Mouse (Mus musculus) megakaryocyte, adult 5-6 weeks (primary cell): ENCODE measurements around the gene Drg1. TPM values are rescaled to one million over a fixed set of nuclear protein-coding genes. Genes with fewer than 3 reads are reported as not detected.
A peak's percentile ranks its signal among the peaks of the same experiment; 100 is the strongest.
"Not testable (repeated sequence)": the region's sequence is repeated elsewhere in the genome, so short reads cannot be mapped to it uniquely, and the experiment has no call there.

Experiments used
- ATAC-seq: 2 replicates; pipeline ENCODE4 v1.8.0; 2016; ENCODE audit warnings: mild to moderate bottlenecking, inconsistent platforms; ENCODE audit not compliant: poor library complexity, severe bottlenecking
- total RNA-seq, 2 experiments: library from RNA; stranded (forward) in 1 of 2; stranded (reverse) in 1 of 2; fragments of 153-499, 151-499 nt in 1 of 2; fragments of 221-1000, 200-1000 nt in 1 of 2; gene quantifications; 2 replicates each; pipeline versions ENCODE4 v1.2.3 to v1.2.4; 2015 to 2017

The Drg1 gene
- total RNA-seq, 2 experiments from 2014 or later, result 124 to 137 TPM

DNA sequence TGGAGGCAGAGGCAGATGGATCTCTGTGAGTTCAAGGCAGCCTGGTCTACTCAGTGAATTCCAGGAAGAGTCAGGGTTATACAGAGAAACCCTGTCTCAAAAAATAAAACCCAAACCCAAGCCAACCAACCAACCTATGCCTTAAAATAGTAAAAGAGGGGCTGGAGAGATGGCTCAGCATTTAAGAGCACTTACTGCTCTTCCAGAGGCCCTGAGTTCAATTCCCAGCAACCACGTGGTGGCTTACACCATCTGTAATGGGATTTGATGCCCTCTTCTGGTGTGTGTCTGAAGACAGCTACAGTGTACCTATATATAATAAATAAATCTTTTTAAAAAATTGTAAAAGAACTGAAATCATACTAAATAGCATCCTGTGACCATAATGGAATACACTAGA is 94.3 kb downstream of the Drg1 start:
- not testable (repeated sequence) for ATAC-seq

- ATAC-seq, result not testable (repeated sequence)
These were observed 97.2 kb downstream of the Drg1 start for GRCm38 (mm10) chr11:3169042-3169441.

DNA sequence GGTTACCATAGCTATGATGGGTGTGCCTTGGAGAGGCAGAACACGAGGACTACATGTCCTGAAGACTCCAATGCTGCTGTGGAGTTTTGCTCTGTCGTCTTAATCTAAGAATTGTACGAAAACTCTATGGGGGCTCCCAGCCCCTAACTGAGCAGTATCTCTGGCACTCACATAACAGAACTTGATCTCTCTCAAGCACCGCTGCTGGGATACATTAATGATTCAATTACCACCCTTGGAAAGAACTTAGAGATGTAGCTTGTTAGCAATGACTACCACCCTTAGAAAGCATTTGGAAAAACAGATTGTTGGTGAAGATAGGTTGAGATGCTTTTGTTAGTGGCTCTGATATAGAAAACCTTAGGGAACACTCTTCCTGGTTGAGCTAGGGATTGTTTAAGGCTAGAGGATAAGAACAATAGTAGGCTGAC is 98.6 kb downstream of the Drg1 start:
- 0 out of 2 replicates have a peak, but pooled peaks have one; percentile 3 for ATAC-seq

GRCm38 (mm10) chr11:3167129-3167528 is 99.1 kb downstream of the Drg1 start:
- ATAC-seq, result 0 out of 2 replicates have a peak, but pooled peaks have one; percentile 8

- not testable (repeated sequence) for ATAC-seq
These were observed 99.9 kb downstream of the Drg1 start for GRCm38 (mm10) chr11:3166321-3166720.

- ATAC-seq, result peak; percentile 14
These were observed 100.9 kb downstream of the Drg1 start for GRCm38 (mm10) chr11:3165210-3165782.

- ATAC-seq, result not testable (repeated sequence)
These were observed 102.6 kb downstream of the Drg1 start for GRCm38 (mm10) chr11:3163661-3164060.

- ATAC-seq, result not testable (repeated sequence)
These were observed 103.1 kb downstream of the Drg1 start for GRCm38 (mm10) chr11:3163122-3163521.

DNA sequence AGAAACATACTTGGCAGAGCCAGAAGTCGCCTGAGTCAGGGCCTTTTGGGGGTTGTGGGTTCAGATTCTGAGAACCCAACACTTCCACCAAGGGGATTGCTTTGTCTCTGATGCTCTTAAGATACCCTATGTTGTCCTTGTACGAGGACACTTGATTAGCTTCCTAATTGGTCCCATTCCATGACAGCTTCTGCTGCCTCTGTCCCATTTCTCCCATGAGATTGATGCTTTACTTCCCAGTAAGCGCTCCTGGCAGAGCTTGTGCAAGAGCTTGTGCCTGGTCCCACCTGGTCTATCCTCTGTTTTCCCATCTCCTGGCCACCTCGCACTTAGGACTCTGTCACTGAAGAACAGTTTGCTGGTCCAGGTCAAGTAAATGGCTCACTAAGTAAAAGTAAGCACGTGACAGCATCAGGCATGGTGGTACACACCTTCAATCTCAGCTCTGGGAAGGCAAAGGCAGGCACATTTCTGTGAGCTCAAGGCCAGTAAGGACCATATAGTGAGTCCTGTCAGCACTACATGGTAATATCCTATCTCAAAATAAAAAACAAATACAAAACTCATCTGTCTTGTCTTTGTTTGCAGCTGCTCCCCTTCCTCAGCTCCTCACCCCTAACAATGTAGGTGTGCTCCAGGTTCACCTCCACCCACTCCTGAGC is 103.8 kb downstream of the Drg1 start:
- peak; percentile 2; the same call in 1 of the 2 replicates for ATAC-seq

DNA sequence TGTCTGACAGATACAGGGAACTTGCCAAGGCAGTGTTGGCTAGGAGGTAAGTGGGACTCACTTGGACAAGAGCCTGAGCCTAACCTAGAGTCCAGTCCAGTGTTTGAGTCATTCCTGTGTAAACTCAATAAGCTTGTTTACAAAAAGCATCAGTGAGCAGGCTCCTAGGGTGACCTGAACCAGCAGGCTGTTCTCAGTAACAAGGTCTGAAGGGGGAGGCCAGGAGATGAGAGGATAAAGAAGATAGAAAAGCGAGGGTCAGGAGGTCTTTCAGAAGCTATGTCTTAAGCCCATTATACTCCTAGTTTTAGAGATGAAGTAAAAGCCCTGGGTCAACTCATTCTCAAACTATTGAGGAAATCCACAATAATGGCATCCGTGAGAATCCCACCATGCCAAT is 104.8 kb downstream of the Drg1 start:
- ATAC-seq, result not testable (repeated sequence)

GRCm38 (mm10) chr11:3158800-3159199 is 107.4 kb downstream of the Drg1 start:
- ATAC-seq, result not testable (repeated sequence)

DNA sequence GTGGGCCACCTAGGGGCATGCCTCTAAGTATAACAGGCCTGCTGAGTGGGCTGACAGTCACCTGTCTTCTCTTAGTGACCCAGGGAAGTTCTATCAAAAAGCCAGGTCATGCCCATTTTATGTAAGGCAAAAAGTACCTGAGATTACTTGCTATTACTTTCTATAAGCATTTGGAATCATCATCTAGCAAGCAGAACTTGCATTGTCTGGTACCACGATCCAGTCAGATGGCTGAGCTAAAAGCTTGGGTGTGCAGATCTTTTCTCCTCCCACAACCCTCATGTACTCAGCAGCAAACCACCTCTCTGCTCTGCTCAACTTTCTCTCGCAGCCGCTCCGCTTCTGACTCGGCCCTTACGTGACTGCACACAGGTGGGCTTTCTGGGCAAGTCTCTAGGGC is 108.2 kb downstream of the Drg1 start:
- not testable (repeated sequence) for ATAC-seq

DNA sequence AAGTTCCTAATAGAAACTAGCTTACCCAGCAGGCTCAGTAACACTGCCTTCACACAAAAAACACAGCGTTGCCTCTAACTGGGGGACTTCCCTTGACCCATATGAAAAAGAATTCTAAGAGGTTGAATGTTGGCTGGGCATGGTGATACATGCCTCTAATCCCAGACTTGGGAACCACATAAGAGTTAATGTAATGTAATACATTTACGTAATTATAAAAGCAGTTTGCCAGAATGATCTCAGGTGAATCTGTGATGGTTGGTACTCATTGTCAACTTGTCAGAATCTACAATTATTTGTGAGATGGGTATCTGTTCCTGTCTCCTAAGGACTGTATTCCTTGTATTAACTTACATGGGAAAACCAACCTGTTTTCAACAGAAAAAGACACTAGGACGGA is 109.2 kb downstream of the Drg1 start:
- ATAC-seq, result peak; percentile 4; the same call in 1 of the 2 replicates

- ATAC-seq, result peak; percentile 9
These were observed 112.4 kb downstream of the Drg1 start for GRCm38 (mm10) chr11:3153666-3154397.

GRCm38 (mm10) chr11:3151358-3151757 is 114.9 kb downstream of the Drg1 start:
- peak; percentile 37 for ATAC-seq

GRCm38 (mm10) chr11:3150677-3151003 is 115.6 kb downstream of the Drg1 start:
- ATAC-seq, result not testable (repeated sequence)

DNA sequence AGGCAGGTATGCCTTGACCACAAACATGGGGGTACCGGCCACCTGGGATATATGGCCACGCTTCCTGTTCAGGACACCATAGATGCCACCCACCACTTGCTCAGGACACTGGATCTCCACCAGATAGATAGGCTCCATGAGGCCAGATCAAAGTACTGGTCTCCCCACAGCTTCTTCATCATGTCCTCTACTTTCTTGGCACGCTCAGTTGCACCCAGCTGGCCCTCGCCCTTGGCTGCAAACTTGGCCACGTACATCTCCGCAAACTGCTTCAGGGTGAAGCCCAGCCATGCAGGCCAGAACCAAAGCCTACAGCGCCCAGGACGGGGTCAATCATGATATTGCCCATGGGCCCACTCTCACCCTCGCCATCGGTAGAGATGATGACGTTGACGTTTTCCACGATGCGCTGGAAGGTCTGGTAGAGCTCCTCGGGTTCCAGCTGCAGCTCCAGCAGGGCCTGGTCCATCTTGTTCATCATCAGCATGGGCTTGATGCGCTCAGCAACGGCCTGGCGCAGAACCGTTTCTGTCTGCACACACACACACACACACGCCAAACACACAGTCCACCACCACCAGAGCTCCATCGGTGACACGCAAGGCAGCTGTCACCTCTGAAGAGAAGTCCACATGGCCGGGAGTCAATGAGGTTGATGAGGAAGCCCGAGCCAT is 116.1 kb downstream of the Drg1 start:
- not testable (repeated sequence) for ATAC-seq

DNA sequence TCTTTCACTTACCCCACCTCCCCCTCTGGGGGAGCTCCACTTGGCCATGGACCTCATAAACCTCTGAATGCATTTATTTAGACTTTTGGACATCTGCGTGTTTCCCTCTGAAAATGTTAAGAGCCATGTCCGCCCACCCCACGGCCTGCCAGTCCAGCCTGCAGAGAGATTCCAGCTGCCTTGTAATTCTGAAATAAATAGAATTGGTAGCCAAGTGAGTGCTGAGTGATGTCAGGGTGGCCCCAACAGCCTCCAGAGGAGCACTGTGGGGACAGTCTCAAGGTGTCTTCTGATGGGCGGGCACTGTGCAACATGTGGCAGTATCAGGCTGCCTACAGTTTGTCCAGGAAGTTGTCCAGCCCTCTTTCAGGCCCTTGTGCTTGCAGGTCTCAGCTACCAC is 116.7 kb downstream of the Drg1 start:
- ATAC-seq, result not testable (repeated sequence)

GRCm38 (mm10) chr11:3146806-3147205 is 119.4 kb downstream of the Drg1 start:
- ATAC-seq, result not testable (repeated sequence)

- not testable (repeated sequence) for ATAC-seq
These were observed 120.7 kb downstream of the Drg1 start for GRCm38 (mm10) chr11:3145359-3146165.
